Mouse (Mus musculus): ENCODE results near the gene Cacna1s. TPM values are rescaled to one million over a fixed set of nuclear protein-coding genes. Genes with fewer than 3 reads are reported as not detected.

Gene Cacna1s
- polyA plus RNA-seq, 1 experiment from 2014 or later = 0.08 TPM

- H3K9ac ChIP-seq = no peak overlapping the region
- no peaks in the 10 kb centered on the region for H3K36me3 ChIP-seq
- no peaks in the 10 kb centered on the region for H3K9me3 ChIP-seq (replicated peaks)
- WGBS (ENCODE audit: insufficient replicate concordance) = 40% methylated on average over 13 of the region's 13 CpGs
- peak overlapping the region; percentile 99 for H3K4me2 ChIP-seq
- peaks cover 10% of the 10 kb centered on the region for H3K27me3 ChIP-seq (replicated peaks)
- peaks cover 100% of the 10 kb centered on the region for H3K4me1 ChIP-seq
- peak overlapping the region; percentile 88 for H3K27ac ChIP-seq
- ATAC-seq = no peak
- no peak overlapping the region for H3K4me3 ChIP-seq
Measured at GRCm38 (mm10) chr1:136133570-136134240, 81.2 kb downstream of the Cacna1s start.

GRCm38 (mm10) chr1:136134547-136134946 is 82.0 kb downstream of the Cacna1s start:
- H3K27ac ChIP-seq = peak overlapping the region; percentile 88
- H3K9me3 ChIP-seq (replicated peaks) = no peaks in the 10 kb centered on the region
- no peaks in the 10 kb centered on the region for H3K36me3 ChIP-seq
- peak overlapping the region; percentile 54 for H3K9ac ChIP-seq
- 0 out of 2 replicates have a peak overlapping the region, but pooled peaks have one; percentile 7 for H3K4me3 ChIP-seq
- peaks cover 100% of the 10 kb centered on the region for H3K4me1 ChIP-seq
- peaks cover 5% of the 10 kb centered on the region for H3K27me3 ChIP-seq (replicated peaks)
- ATAC-seq = peak; percentile 4; the same call in 1 of the 2 replicates
- peak overlapping the region; percentile 99 for H3K4me2 ChIP-seq
- WGBS (ENCODE audit: insufficient replicate concordance) = 15% methylated on average over 2 of the region's 2 CpGs

- Histone ChIP-seq H3K4me3 (0 out of 2 replicates have a peak overlapping the region, but pooled peaks have one; percentile 7), H3K9me3 (replicated peaks) (no peaks in the 10 kb centered on the region), H3K4me2 (peak overlapping the region; percentile 99), H3K36me3 (no peaks in the 10 kb centered on the region), H3K9ac (peak overlapping the region; percentile 54), H3K4me1 (peaks cover 98% of the 10 kb centered on the region), H3K27ac (peak overlapping the region; percentile 88), H3K27me3 (replicated peaks) (peaks cover 3% of the 10 kb centered on the region; the same call in 1 of the 2 replicates)
- ATAC-seq = peak; percentile 78
- 0% methylated on average over 1 of the region's 1 CpGs for WGBS (ENCODE audit: insufficient replicate concordance)
Measured at GRCm38 (mm10) chr1:136135046-136135445, 82.5 kb downstream of the Cacna1s start.

GRCm38 (mm10) chr1:136135777-136136444 is 83.4 kb downstream of the Cacna1s start:
- Histone ChIP-seq H3K4me3 (no peak overlapping the region), H3K4me1 (peaks cover 98% of the 10 kb centered on the region), H3K9me3 (replicated peaks) (no peaks in the 10 kb centered on the region), H3K36me3 (no peaks in the 10 kb centered on the region), H3K4me2 (peak overlapping the region; percentile 99; the same call in 1 of the 2 replicates), H3K27ac (peak overlapping the region; percentile 88), H3K27me3 (replicated peaks) (no peaks in the 10 kb centered on the region), H3K9ac (peak overlapping the region; percentile 25; the same call in 1 of the 2 replicates)
- ATAC-seq = no peak
- WGBS (ENCODE audit: insufficient replicate concordance) = 67% methylated on average over 6 of the region's 6 CpGs

- Histone ChIP-seq H3K27ac (0 out of 2 replicates have a peak overlapping the region, but pooled peaks have one; percentile 88), H3K9ac (no peak overlapping the region), H3K4me1 (peaks cover 98% of the 10 kb centered on the region), H3K27me3 (replicated peaks) (no peaks in the 10 kb centered on the region), H3K4me2 (no peak overlapping the region), H3K4me3 (no peak overlapping the region), H3K36me3 (no peaks in the 10 kb centered on the region), H3K9me3 (replicated peaks) (no peaks in the 10 kb centered on the region)
- WGBS (ENCODE audit: insufficient replicate concordance) = 74% methylated on average over 4 of the region's 4 CpGs
- ATAC-seq = no peak
Measured at GRCm38 (mm10) chr1:136136547-136136946, 84.0 kb downstream of the Cacna1s start.

- Histone ChIP-seq H3K4me1 (peaks cover 98% of the 10 kb centered on the region), H3K27me3 (replicated peaks) (no peaks in the 10 kb centered on the region), H3K4me3 (no peak overlapping the region), H3K4me2 (0 out of 2 replicates have a peak overlapping the region, but pooled peaks have one; percentile 6), H3K27ac (peak overlapping the region; percentile 88; the same call in 1 of the 2 replicates), H3K9ac (no peak overlapping the region), H3K9me3 (replicated peaks) (no peaks in the 10 kb centered on the region), H3K36me3 (no peaks in the 10 kb centered on the region)
- 50% methylated on average over 7 of the region's 7 CpGs for WGBS (ENCODE audit: insufficient replicate concordance)
- ATAC-seq = no peak
Measured at GRCm38 (mm10) chr1:136137071-136137531, 84.6 kb downstream of the Cacna1s start.

GRCm38 (mm10) chr1:136137575-136137974 is 85.0 kb downstream of the Cacna1s start:
- Histone ChIP-seq H3K36me3 (no peaks in the 10 kb centered on the region), H3K27me3 (replicated peaks) (no peaks in the 10 kb centered on the region), H3K27ac (peak overlapping the region; percentile 88), H3K4me1 (peaks cover 98% of the 10 kb centered on the region), H3K4me2 (no peak overlapping the region), H3K9me3 (replicated peaks) (no peaks in the 10 kb centered on the region), H3K9ac (no peak overlapping the region), H3K4me3 (no peak overlapping the region)
- 27% methylated on average over 4 of the region's 4 CpGs for WGBS (ENCODE audit: insufficient replicate concordance)
- ATAC-seq = no peak

- Histone ChIP-seq H3K9ac (no peak overlapping the region), H3K4me3 (no peak overlapping the region), H3K27me3 (replicated peaks) (no peaks in the 10 kb centered on the region), H3K9me3 (replicated peaks) (no peaks in the 10 kb centered on the region), H3K36me3 (no peaks in the 10 kb centered on the region), H3K4me1 (peaks cover 93% of the 10 kb centered on the region), H3K27ac (peak overlapping the region; percentile 88), H3K4me2 (peak overlapping the region; percentile 21; the same call in 1 of the 2 replicates)
- no peak for ATAC-seq
- WGBS (ENCODE audit: insufficient replicate concordance) = 31% methylated on average over 10 of the region's 10 CpGs
Measured at GRCm38 (mm10) chr1:136138191-136138830, 85.8 kb downstream of the Cacna1s start.

- H3K9me3 ChIP-seq (replicated peaks) = no peaks in the 10 kb centered on the region
- peak overlapping the region; percentile 93 for H3K27ac ChIP-seq
- H3K4me3 ChIP-seq = peak overlapping the region; percentile 66
- under 1% methylated on average over 32 of the region's 32 CpGs for WGBS (ENCODE audit: insufficient replicate concordance)
- H3K36me3 ChIP-seq = 0 out of 2 replicates have a peak, but pooled peaks cover 3% of the 10 kb centered on the region
- H3K27me3 ChIP-seq (replicated peaks) = no peaks in the 10 kb centered on the region
- peak; percentile 90 for ATAC-seq
- H3K9ac ChIP-seq = peak overlapping the region; percentile 83
- H3K4me2 ChIP-seq = peak overlapping the region; percentile 96
- H3K4me1 ChIP-seq = peaks cover 84% of the 10 kb centered on the region
Measured at GRCm38 (mm10) chr1:136139990-136140640, 87.6 kb downstream of the Cacna1s start.

GRCm38 (mm10) chr1:136141176-136141950 is 88.8 kb downstream of the Cacna1s start:
- peaks cover 84% of the 10 kb centered on the region for H3K4me1 ChIP-seq
- H3K27ac ChIP-seq = 0 out of 2 replicates have a peak overlapping the region, but pooled peaks have one; percentile 17
- ATAC-seq = no peak
- H3K27me3 ChIP-seq (replicated peaks) = no peaks in the 10 kb centered on the region
- no peak overlapping the region for H3K4me3 ChIP-seq
- WGBS (ENCODE audit: insufficient replicate concordance) = 59% methylated on average over 11 of the region's 11 CpGs
- no peak overlapping the region for H3K9ac ChIP-seq
- peaks cover 7% of the 10 kb centered on the region for H3K36me3 ChIP-seq
- 0 out of 2 replicates have a peak overlapping the region, but pooled peaks have one; percentile 96 for H3K4me2 ChIP-seq
- H3K9me3 ChIP-seq (replicated peaks) = no peaks in the 10 kb centered on the region

GRCm38 (mm10) chr1:136142336-136142735 is 89.8 kb downstream of the Cacna1s start:
- peaks cover 17% of the 10 kb centered on the region for H3K36me3 ChIP-seq
- no peaks in the 10 kb centered on the region for H3K27me3 ChIP-seq (replicated peaks)
- ATAC-seq = no peak
- WGBS (ENCODE audit: insufficient replicate concordance) = 49% methylated on average over 6 of the region's 6 CpGs
- H3K4me2 ChIP-seq = no peak overlapping the region
- no peaks in the 10 kb centered on the region for H3K9me3 ChIP-seq (replicated peaks)
- no peak overlapping the region for H3K4me3 ChIP-seq
- peaks cover 83% of the 10 kb centered on the region for H3K4me1 ChIP-seq
- peak overlapping the region; percentile 52 for H3K27ac ChIP-seq
- H3K9ac ChIP-seq = no peak overlapping the region

Data from liver, embryonic 12.5 days (tissue).